Mouse (Mus musculus): Measurements from ENCODE around the gene Akirin1. TPM values are rescaled to one million over a fixed set of nuclear protein-coding genes. Genes with fewer than 3 reads are reported as not detected.

Gene Akirin1
- polyA plus RNA-seq, 1 experiment from 2014 or later = 79.8 TPM

DNA sequence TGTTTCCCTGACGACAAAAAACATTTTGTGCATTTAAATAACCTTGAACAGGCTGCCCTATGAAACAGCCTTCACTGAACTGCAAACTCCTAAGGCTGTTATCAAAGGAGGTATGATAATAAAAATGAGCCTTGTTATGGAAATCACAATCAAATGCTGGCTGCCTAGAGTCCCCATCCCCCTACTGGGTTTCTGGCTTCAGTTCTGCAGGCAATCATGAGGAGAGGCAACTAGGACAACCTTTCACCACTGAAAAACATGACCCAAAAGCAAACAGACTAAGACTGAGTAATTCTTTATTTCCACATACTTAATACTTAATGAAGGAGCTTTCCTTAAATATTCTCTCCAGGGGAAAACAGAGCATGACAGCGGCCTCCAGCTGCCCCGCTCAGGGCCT, 37.7 kb downstream of the Akirin1 start:
- H3K27me3 ChIP-seq = no peaks in the 10 kb centered on the region
- H3K9ac ChIP-seq = no peak overlapping the region
- H3K27ac ChIP-seq (replicated peaks) = no peak overlapping the region
- H3K4me2 ChIP-seq = no peak overlapping the region
- 95% methylated on average over 3 of the region's 3 CpGs for WGBS
- no peak for ATAC-seq (ENCODE audit: low FRiP score, low read depth)
- H3K36me3 ChIP-seq = peaks cover 25% of the 10 kb centered on the region
- no peak overlapping the region for H3K4me3 ChIP-seq
- H3K9me3 ChIP-seq = no peaks in the 10 kb centered on the region
- peaks cover 9% of the 10 kb centered on the region for H3K4me1 ChIP-seq (replicated peaks)

DNA sequence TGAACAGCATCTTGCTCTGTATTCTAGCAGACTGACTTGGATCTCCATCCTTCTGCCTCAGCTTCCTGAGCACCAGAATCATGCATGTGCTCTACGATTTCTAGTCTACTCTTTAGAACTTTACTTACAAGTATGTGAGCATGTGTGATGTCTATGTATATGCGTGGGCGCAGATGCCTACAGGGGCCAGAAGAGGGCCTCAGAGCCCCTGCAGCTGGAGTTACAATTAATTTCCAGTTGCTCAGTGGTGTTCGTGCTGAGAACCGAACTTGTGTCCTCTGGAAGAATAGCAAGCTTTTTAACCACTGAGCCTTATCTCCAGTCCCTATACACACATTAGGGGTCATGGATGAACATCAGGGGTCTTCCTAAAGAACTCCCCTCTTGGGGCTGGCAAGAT, 42.8 kb downstream of the Akirin1 start:
- Histone ChIP-seq H3K27me3 (no peaks in the 10 kb centered on the region), H3K9me3 (no peaks in the 10 kb centered on the region), H3K4me1 (replicated peaks) (no peaks in the 10 kb centered on the region), H3K4me2 (no peak overlapping the region), H3K36me3 (peaks cover 4% of the 10 kb centered on the region), H3K9ac (no peak overlapping the region), H3K4me3 (no peak overlapping the region), H3K27ac (replicated peaks) (no peak overlapping the region)
- ATAC-seq (ENCODE audit: low FRiP score, low read depth) = no peak
- WGBS = 94% methylated on average over 5 of the region's 5 CpGs

DNA sequence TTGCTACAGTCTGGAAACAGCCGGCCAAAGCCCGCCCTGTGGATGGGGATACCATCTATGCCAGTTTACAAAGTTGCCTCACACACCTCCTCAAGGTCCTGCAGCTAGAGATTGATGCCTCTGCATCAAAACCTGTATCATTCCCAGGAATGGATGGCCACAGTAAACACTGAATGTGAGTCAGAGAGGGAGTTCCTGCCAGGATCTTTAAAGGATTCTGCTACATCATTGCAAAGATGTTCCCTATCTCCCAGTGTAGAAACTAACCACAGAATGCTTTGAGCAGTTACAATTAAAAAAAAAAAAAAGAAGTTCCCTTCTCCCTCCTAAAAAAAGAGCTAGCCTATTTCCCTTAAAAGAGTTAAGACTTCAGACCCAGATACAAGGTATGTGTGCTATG, 44.8 kb downstream of the Akirin1 start:
- 91% methylated on average over 2 of the region's 2 CpGs for WGBS
- no peaks in the 10 kb centered on the region for H3K4me1 ChIP-seq (replicated peaks)

DNA sequence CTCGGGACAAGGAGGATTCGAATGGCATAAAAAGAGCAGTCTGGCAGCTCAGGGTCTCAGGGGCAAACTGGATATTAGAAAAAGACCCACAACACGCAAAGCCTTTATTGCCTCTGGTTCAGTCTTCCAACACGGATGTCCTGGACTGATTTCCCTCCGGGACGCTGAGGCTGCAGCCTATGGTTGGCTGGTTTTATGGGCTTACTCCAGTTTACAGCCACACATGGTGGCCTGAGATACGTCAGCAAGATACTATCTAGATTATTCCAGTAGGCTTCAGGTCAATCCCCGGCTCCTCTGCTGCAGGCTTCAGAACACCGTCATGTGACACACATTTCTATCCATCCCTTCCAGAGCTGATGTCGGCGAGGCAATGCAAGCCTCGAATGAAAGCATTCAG, 56.8 kb downstream of the Akirin1 start:
- 0 out of 2 replicates have a peak, but pooled peaks cover under 1% of the 10 kb centered on the region for H3K4me1 ChIP-seq (replicated peaks)
- no peaks in the 10 kb centered on the region for H3K36me3 ChIP-seq
- H3K27ac ChIP-seq (replicated peaks) = no peak overlapping the region
- H3K9ac ChIP-seq = no peak overlapping the region
- no peak overlapping the region for H3K4me2 ChIP-seq
- H3K4me3 ChIP-seq = no peak overlapping the region
- H3K27me3 ChIP-seq = no peaks in the 10 kb centered on the region
- WGBS = 74% methylated on average over 12 of the region's 12 CpGs
- no peak for ATAC-seq (ENCODE audit: low FRiP score, low read depth)
- no peaks in the 10 kb centered on the region for H3K9me3 ChIP-seq

More for the DNA sequence above, 44.8 kb downstream of the Akirin1 start:
- H3K9ac ChIP-seq = no peak overlapping the region
- no peaks in the 10 kb centered on the region for H3K36me3 ChIP-seq
- no peaks in the 10 kb centered on the region for H3K9me3 ChIP-seq
- H3K4me3 ChIP-seq = no peak overlapping the region
- no peak for ATAC-seq (ENCODE audit: low FRiP score, low read depth)
- H3K27me3 ChIP-seq = no peaks in the 10 kb centered on the region
- H3K4me2 ChIP-seq = no peak overlapping the region
- H3K27ac ChIP-seq (replicated peaks) = no peak overlapping the region

DNA sequence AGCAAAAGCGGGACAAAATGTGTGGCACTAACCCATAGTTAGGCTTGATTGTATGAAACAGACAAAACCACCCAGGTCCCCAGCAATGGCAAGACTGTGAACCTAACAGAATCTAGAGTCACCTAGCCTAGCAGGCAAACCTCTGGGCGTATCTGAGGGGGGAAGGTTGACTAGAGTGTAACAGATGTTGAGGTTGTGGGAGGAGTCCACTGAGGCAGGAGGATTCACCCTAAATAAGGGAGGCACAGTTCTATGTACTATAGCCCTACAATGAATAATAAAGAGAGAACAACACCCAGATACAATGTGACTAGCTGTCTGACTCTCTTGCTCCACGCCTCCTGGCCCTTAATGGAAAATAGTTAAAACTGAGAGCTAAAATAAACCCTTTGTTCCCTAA, 58.1 kb downstream of the Akirin1 start:
- no peak for ATAC-seq (ENCODE audit: low FRiP score, low read depth)
- H3K4me3 ChIP-seq = no peak overlapping the region
- H3K36me3 ChIP-seq = no peaks in the 10 kb centered on the region
- no peak overlapping the region for H3K9ac ChIP-seq
- H3K27ac ChIP-seq (replicated peaks) = no peak overlapping the region
- H3K4me2 ChIP-seq = no peak overlapping the region
- WGBS = 87% methylated on average over 3 of the region's 3 CpGs
- peaks cover 6% of the 10 kb centered on the region for H3K4me1 ChIP-seq (replicated peaks)
- H3K9me3 ChIP-seq = no peaks in the 10 kb centered on the region
- H3K27me3 ChIP-seq = no peaks in the 10 kb centered on the region

DNA sequence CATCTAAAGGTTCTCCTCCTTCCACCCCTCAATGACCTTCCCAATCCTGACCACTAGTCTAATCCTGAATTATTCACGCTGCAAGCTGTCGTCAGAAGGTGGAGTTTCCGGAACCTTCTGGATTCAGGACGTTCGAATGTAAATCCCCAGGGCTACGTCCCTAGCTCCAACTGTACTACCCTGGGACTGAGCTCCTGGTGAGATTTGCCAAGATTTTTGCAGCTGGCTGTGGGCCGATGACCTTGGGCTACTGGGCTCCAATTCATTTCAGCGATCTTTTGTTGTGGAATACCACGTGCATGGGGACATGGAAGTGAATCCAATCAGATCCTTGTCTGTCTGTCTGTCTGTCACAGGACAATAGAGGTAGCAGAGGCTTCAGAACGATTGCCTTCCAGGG, 59.8 kb downstream of the Akirin1 start:
- H3K4me2 ChIP-seq = no peak overlapping the region
- ATAC-seq (ENCODE audit: low FRiP score, low read depth) = no peak
- H3K9me3 ChIP-seq = no peaks in the 10 kb centered on the region
- H3K27ac ChIP-seq (replicated peaks) = no peak overlapping the region
- H3K27me3 ChIP-seq = no peaks in the 10 kb centered on the region
- H3K36me3 ChIP-seq = no peaks in the 10 kb centered on the region
- 77% methylated on average over 10 of the region's 10 CpGs for WGBS
- H3K9ac ChIP-seq = no peak overlapping the region
- peaks cover 19% of the 10 kb centered on the region for H3K4me1 ChIP-seq (replicated peaks)
- H3K4me3 ChIP-seq = no peak overlapping the region

DNA sequence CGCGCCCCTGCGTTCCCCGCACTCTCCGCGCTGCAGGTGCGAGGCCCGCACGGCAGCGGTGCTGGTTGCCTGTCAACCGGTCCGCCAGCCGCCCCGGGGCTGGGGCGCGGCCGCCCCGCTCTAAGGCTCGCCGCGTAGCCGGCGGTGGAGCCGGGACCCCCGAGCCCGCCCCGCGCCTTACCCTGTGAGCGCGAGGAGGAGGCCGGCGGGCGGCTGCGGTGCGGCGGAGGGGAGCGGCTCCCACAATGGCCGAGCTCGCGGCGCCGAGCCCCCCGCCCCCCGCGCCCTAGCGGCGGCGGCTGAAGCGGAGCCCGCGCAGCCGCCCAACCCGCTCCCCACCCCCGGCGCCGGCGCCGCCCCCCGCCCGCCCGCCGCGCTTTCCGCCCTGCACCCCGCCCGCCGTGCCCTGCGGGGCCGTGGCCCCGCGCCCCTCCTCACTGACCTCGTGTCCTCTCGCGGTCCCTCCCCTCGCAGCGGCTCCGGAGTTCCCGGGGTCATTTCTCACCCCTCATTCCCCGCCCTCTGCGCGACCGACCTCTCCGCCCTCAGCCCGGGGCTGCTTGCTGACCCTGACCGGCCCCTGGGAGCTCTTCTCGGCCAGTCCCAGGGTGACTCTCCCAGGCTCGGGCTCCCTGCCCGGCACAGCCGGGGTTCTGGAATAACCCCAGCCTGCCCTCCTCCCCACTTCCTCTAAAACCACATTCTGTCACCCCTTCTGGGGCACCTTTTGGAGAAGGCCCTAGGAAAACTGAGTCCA, 62.9 kb downstream of the Akirin1 start:
- H3K9me3 ChIP-seq = no peaks in the 10 kb centered on the region
- H3K27me3 ChIP-seq = no peaks in the 10 kb centered on the region
- peak overlapping the region; percentile 97 for H3K4me3 ChIP-seq
- H3K9ac ChIP-seq = peak overlapping the region; percentile 98
- H3K27ac ChIP-seq (replicated peaks) = peak overlapping the region; percentile 98
- peak; percentile 61 for ATAC-seq (ENCODE audit: low FRiP score, low read depth)
- WGBS = 1% methylated on average over 53 of the region's 89 CpGs
- H3K36me3 ChIP-seq = peaks cover 11% of the 10 kb centered on the region
- peak overlapping the region; percentile 95 for H3K4me2 ChIP-seq
- H3K4me1 ChIP-seq (replicated peaks) = peaks cover 35% of the 10 kb centered on the region

DNA sequence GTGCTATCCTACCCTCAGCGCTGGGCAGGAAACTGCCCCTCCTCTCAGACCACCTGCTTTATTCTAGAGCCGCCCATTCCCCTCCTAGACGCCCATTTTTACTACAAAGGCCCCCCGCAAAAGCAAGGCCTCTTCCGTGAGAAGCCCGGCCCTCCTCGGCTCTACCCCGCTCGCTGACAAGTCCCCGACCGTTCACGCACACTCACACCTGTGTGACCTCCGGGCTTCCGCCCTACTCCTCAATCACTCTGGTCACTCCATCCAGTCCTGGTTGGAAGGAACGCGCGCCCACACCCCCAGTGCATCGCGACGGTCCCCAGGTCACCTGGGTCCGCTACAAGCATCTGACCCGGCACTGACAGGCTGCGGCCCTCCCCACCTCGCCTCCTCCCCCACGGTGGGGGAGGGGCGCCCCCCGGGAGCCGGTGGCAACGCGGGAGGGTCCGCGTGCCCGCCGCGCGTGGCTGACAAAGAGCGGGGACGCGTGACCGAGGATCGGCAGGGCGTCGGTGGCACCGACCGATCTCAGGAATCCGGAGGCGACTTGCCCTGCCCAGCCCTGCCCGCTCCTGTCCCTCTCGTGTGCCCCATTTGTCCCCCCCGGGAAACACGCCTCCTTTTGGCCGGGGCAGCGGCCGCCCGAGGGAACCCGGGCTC, 63.6 kb downstream of the Akirin1 start:
- Histone ChIP-seq H3K4me2 (peak overlapping the region; percentile 95), H3K9ac (peak overlapping the region; percentile 98), H3K4me3 (peak overlapping the region; percentile 97), H3K27ac (replicated peaks) (peak overlapping the region; percentile 98), H3K9me3 (no peaks in the 10 kb centered on the region), H3K4me1 (replicated peaks) (peaks cover 40% of the 10 kb centered on the region), H3K36me3 (peaks cover 11% of the 10 kb centered on the region), H3K27me3 (no peaks in the 10 kb centered on the region)
- peak; percentile 64 for ATAC-seq (ENCODE audit: low FRiP score, low read depth)
- WGBS = 1% methylated on average over 36 of the region's 56 CpGs

DNA sequence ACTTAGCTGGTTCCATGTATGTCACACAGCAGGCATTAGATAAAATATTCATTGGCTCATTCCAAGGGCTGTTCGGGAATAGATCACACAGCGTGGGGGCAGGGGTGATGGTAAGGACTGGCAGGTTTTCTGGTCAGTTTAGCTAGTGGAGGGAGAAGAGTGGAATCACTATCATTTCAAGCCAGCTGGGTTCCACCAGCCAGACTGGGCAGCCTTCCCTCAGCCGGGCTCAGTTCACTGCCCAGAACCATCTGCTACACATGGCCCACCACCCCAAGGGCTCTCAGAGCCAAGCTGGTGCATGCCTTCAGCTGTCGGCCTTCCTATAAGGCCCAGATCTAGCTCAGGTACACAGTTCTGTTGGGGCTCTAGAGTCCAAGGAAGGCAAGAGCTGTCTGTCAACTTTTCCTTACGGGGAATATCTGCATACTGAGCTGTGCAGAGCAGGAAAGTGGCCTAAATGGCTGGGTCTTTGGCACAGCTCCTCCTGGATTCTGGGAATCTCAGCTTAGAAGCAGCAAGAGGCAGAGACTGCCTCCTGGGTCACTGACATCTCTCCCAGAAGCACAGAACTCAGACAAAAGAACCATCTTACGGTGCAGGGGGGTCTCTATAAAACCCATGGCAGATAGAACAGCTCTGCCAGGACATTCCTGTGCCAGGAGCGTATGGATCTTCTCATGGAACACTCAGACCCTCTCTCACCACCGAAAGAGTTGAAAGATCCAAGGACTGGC, 64.5 kb downstream of the Akirin1 start:
- Histone ChIP-seq H3K4me3 (peak overlapping the region; percentile 97), H3K9me3 (no peaks in the 10 kb centered on the region), H3K4me1 (replicated peaks) (peaks cover 47% of the 10 kb centered on the region), H3K27ac (replicated peaks) (peak overlapping the region; percentile 98), H3K27me3 (no peaks in the 10 kb centered on the region), H3K36me3 (peaks cover 11% of the 10 kb centered on the region), H3K4me2 (peak overlapping the region; percentile 95), H3K9ac (peak overlapping the region; percentile 98)
- WGBS = 26% methylated on average over 8 of the region's 8 CpGs
- peak; percentile 42 for ATAC-seq (ENCODE audit: low FRiP score, low read depth)

DNA sequence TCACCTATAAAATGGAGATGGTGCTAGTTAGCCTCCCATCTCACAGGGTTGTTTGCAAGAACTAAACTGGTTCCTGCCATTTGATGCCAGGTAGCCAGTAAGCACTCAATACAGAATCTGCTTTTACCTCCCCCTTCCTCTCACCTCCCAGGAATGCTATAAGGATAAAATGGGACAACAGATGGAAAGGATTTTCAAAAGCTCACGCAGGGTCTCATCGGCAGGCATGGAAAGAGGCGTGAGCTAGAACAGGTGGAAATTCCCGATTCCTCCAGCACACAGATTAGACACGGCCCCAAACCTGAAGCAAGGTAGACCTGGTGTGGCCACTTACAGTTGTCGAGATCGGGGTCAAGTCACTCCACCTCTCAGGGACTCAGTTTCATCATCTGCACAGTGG, 65.1 kb downstream of the Akirin1 start:
- peaks cover 47% of the 10 kb centered on the region for H3K4me1 ChIP-seq (replicated peaks)
- no peak for ATAC-seq (ENCODE audit: low FRiP score, low read depth)
- H3K4me2 ChIP-seq = peak overlapping the region; percentile 95
- H3K27me3 ChIP-seq = no peaks in the 10 kb centered on the region
- peaks cover 15% of the 10 kb centered on the region for H3K36me3 ChIP-seq
- peak overlapping the region; percentile 97 for H3K4me3 ChIP-seq
- H3K9me3 ChIP-seq = no peaks in the 10 kb centered on the region
- WGBS = 66% methylated on average over 7 of the region's 7 CpGs
- H3K9ac ChIP-seq = peak overlapping the region; percentile 98; the same call in 1 of the 2 replicates
- H3K27ac ChIP-seq (replicated peaks) = peak overlapping the region; percentile 98

Measured in hindbrain, embryonic 15.5 days (tissue).